Mouse (Mus musculus): ENCODE measurements at regions not wholly inside any gene's neighbourhood (a gene's known extent, or its start where the extent isn't known, plus 50 kb on each side); places are given as distances from the start of the nearest gene placed in this dataset.

GRCm38 (mm10) chr3:54993761-54994160, 61.5 kb downstream of the Ccna1 start:
- DNase-seq (ENCODE audit: low spot score): no peak
- intact Hi-C loops (cut with DNase I): no loop called here

- DNase-seq (ENCODE audit: low spot score): no peak
- intact Hi-C loops (cut with DNase I): no loop called here
Observed at GRCm38 (mm10) chr3:54990073-54990472, 65.2 kb downstream of the Ccna1 start.

- peak; percentile 37 for DNase-seq (ENCODE audit: low spot score)
- intact Hi-C loops (cut with DNase I): no loop called here
Observed at GRCm38 (mm10) chr3:54989358-54989757, 65.9 kb downstream of the Ccna1 start.

GRCm38 (mm10) chr3:54981488-54981887, 65.8 kb upstream of the Sertm1 start:
- no peak for DNase-seq (ENCODE audit: low spot score)
- intact Hi-C loops (cut with DNase I): no loop called here

- intact Hi-C loops (cut with DNase I): no loop called here
- no peak for DNase-seq (ENCODE audit: low spot score)
Observed at GRCm38 (mm10) chr3:54980312-54980711, 64.6 kb upstream of the Sertm1 start.

- intact Hi-C loops (cut with DNase I): no loop called here
- DNase-seq (ENCODE audit: low spot score): no peak
Observed at GRCm38 (mm10) chr3:54965512-54965911, 49.8 kb upstream of the Sertm1 start.

All from heart, postnatal 25 days (tissue).